Mouse (Mus musculus): ENCODE results near the gene Szrd1.
A peak's percentile ranks its signal among the peaks of the same experiment; 100 is the strongest.

Szrd1 gene

DNA sequence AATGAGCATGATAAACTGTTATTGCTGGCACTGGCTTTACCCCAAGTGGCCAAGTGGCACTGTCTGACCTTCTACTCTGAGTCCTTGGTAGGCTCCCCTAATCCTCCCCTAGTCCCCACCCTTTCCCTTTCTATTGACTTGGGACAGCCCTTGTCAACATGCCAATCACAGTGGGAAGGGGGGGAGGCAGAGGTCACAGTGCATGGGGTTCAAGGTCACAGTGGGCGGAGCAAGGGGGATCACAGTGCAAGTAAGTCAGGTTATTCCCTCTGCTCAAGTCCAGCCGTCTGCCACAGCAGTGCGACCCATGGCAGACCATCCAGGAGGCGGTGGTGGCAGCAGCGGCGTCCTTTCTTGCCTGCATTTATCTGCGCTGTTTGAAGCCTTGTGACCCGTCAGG is 24.2 kb downstream of the Szrd1 start:
- DNase-seq (ENCODE audit: low spot score in 2 of 2) = no peak

DNA sequence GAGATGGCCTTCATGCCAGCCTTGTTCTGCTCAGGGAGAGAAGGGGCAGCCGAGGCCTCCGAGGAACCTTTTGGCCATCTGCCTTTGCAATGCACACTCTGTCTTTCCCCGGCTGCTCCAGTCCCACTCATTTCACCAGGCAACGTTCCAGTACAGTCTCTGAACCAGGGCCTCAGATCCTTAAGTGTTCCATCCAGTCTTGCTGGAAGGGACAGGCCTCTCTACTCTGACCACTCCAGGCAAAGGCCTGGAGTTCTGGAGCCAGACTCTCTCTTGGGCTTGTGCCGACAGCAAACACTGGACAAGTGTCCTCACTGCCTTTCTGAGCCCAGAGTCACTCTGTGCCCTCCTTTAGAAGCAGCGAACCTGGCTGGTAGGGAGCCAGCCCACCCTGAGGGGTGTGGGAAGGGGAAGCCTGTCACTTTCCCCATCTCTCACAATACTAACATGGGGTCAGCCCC is 25.0 kb downstream of the Szrd1 start:
- DNase-seq (ENCODE audit: low spot score in 2 of 2) = no peak

DNA sequence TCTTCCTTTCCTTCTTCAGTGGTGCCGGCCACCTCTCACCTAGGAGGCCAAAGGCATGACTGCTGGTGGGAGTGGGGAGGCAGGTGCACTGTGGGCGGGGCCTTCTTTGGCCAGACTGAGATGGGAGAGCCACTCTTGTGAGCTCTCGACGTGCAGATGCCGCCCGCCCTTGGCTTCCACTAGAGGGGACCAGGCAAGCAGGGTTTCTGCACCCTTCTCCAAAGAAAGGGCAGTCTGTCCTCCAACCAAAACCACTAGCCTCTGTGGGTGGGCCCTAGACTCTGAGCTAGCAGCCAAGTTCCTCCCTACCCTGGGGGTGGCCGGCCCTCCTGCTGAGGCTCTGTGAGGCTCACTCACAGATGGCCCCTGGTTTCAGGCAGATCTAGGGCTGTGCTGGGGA is 25.7 kb downstream of the Szrd1 start:
- no peak for DNase-seq (ENCODE audit: low spot score in 2 of 2)

DNA sequence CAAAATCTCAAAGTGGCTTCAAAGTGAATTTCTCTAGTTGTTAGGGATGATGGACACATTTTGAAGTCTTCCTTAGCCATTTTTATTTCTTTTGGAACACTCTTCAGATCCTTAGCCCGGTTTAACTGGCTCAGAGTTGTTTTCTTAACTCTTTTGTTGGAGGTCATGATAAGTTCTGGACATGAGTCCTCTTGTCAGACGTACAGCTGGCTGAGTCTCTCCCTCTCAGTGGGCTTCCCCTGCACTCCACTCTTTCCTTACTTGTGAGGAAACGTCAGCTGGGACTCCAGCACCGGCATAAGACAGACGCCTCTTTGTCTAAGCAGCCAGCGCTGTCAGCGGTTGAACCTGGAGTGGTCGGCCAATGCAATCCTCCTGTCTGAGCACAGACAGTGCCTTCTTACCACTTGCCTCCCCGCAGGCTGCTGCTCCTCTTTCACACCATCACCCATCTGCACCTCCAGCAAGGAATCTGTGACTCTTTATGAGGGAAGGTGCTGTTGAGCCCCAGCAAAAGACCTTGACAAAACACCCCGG is 31.3 kb downstream of the Szrd1 start:
- no peak for DNase-seq (ENCODE audit: low spot score in 2 of 2)

DNA sequence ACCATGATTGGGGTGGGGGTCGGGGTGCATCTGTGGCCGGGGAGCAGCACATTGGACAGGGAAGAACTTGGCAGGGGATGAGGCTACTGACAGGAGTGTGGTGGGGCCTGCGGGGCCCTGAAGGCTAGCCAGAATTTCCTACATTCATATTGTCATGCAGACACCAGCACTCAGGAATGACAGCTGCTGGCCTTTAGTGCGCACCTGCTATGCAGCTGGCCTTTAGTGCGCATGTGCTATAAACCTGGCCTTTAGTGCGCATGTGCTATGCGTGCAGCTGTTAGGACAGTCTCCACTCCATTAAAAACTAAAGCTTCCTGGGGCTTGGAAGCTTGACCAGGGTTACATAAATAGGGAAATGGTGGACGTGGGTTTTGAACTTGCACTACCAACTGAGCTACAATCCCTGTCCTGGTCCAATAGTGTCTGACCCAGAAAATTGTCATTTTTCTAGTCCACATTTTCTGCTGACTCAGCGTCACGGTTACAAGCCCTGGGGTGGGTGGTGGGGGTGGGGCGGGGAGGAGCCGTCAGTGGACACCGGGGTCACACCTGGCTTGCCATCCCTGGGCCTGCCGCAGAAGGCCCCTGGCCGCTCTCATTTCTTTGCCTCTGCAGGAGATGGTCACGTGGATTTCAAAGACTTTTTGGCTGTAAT is 32.9 kb downstream of the Szrd1 start:
- DNase-seq (ENCODE audit: low spot score in 2 of 2) = no peak

DNA sequence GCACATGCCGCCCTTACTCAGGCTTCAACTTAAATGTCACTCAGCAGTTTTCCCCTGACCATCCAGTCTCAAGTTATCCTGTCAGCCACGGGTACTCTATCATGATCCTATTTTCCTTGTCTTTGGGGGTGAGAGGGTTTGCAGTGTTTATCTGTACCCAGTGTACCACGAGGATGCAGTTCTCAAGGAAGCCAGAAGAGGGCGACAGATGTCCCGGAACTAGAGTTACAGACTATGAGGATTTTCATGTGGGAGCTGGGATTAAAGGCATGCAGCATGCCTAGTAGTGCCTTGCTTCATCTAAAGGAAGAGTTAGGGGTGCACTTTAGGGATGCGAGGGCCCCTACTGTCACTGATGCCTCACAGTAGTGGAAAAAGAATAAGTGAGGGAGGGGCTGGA is 37.7 kb downstream of the Szrd1 start:
- DNase-seq (ENCODE audit: low spot score in 2 of 2) = no peak

DNA sequence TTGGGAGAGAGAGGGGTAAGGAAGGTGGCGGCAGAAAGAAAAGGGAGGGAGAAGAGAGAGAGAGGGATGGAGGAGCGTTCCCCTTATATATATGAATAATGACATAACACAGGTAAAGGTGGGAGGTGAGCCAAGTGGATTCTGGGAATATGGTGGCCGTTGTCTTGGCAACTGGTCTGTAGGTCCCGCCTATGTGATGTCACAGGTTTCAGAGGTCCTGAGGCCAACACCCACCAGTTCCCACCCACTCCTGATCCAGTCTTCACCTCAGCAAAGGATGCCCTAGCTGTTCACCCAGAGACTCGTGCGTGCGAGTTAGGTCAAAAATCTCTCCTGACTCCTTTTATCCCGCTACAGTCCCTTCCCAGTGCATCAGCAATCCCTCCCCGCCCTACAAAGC is 38.3 kb downstream of the Szrd1 start:
- no peak for DNase-seq (ENCODE audit: low spot score in 2 of 2)

DNA sequence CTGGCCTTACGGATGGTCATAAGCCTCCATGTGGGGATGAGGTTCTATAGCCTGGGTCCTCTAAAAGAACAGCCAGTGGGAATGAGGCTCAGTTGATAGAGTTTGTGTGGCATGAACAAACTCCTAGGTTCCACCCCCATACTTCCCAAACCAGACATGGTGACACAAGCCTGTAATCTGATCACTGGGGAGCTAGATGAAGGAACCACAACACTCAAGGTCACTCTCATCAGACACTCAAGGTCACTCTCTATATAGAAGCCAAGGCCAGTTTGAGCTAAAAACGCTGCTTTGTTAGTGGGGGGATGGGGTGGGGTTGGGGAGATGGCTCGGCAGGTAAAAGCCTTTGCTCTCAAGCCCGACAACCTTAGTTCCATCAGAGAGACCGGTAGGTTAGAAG is 39.6 kb downstream of the Szrd1 start:
- no peak for DNase-seq (ENCODE audit: low spot score in 2 of 2)

DNA sequence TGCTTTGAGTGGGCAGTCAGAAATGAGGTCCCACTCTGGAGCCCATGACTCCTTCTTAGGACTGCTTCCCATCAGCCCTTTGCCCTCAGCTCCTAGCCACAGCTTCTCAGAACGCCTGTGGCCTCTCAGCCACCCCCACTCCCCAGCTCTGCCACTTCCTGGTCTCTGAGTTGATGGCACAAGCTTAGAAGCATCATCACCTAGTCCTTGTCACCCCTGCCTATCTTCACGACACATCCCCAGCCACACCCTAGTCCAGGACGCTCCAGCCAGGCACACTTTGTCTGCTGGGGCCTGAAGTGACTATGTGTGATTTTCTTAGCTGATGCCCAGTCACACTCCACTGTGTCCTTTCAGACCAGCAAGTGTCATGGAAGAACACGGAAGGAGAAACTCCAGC is 40.6 kb downstream of the Szrd1 start:
- no peak for DNase-seq (ENCODE audit: low spot score in 2 of 2)

DNA sequence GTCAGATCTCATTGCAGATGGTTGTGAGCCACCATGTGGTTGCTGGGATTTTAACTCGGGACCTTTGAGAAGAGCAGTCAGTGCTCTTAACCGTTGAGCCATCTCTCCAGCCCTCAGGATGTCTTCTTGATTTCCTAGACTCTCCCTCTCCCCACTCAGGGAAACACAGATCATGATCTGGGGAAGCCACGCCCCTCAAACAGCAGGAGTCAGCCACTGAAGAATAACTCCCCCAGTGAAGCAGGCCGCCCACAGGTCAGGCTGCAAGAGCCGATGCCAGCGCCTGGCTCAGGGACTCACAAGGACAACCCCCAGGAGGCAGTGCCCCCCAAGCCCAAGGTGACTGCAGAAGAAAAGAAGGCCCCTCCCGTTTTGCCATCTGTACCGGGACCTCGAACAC is 42.9 kb downstream of the Szrd1 start:
- no peak for DNase-seq (ENCODE audit: low spot score in 2 of 2)

DNA sequence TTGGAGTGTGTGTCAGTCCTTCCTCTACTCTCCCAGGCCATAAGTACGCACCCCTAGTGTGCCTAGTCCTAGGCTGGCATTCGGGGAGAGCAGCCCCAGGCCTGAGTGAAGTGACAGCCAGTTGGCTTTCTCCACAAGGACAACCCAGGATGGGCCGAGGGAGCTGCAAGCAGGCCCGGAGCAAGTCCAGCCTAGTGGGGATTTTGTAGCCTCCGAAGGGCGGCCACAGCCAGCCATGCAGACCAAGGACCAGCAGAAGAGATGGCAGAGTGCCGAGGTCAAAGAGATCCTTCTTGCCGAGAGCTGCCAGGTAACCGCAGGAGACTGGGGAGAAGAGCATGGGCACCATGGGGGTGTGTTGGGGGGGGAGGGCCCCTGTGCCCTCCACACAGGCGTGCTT is 44.6 kb downstream of the Szrd1 start:
- DNase-seq (ENCODE audit: low spot score in 2 of 2) = no peak

DNA sequence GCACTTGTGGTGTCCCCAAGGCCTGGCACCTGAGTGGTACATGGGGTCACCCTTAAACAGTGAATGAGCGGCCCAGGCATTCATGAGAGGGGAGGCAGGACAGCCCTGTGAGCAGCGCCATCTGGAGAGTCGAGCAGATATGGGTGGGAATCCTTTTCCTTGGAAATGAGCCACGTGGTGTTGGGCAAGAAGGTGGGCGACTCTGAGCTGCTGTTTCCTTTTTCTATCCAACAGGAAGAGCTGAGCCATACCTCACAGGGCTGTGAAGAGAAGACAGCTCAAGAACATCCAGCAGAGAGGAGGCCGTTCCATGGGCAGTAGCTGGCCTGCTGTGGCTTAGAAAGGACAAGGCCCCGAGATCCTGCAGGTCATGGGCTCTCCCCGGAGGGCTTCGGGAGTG is 50.9 kb downstream of the Szrd1 start:
- no peak for DNase-seq (ENCODE audit: low spot score in 2 of 2)

DNA sequence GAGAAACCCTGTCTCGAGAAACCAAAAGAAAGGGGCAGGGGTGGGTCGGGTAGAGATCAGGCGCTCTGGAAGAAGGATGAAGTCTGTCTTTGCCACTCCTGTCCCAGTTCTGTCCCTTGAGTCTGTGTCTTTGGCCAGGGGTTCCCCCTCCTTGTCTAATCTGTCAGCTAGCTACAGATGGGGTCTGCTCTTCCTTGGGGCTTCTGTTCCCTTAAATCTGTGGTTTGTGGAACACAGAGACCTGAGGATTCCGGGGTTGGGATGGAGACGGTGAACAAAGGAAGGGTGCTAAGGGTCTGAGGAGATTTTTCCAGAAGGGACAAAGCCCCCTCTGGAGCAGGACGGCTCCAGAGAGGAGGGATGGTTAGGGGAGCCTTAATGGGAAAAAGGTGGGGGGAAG is 51.5 kb downstream of the Szrd1 start, which contains the start of gene Spata21:
Spata21 (plus strand) TSS at position 301 of the 400 bp plus-strand sequence.
- no peak for DNase-seq (ENCODE audit: low spot score in 2 of 2)

DNA sequence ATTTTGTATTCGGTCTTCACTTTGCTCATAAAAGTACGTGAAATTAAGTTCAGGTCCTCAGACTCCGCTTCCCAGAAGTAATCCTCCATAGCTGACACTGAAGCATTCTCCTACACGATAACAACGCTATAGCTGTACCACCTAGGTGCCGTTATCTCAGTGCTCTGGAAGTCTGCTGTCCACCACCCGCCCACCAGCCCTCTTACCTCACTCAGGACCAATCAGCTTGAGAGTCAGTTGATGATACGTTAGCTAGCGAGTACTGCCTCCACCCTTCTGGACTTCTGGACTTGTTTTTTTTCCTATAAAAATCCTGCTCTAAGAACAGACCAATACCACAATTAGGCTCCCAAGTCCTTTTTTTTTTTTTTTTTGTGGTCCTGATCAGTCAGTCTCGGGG is 52.7 kb downstream of the Szrd1 start:
- DNase-seq (ENCODE audit: low spot score in 2 of 2) = no peak

DNA sequence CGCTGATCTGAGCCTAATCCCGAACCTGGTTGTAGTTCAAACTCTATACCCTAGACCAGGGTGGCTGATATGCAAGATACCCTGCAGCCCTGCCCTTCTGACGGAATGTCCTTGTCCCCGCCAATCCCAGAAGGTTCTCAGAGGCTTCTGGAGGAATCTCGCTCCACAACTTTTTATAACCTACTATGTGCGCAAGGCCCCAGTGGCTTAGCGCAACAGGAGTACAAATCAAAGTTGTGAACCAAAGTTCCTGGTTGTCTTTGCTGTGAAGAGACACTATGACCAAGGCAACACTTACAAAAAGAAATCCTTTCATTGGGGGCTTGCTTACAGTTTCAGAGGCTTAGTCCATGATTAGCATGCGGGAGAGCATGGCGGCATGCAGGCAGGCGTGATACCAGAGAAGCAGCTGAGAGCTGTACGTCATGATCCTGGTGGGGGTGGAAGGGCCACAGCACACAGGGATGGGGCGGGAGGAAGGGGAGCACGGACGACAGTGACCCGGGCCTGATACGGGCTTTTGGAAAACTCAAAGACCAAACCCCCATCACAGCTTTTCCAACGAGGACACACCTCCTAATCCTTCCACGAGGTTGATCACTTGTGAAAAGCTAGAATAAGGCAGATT is 61.0 kb downstream of the Szrd1 start:
- no peak for DNase-seq (ENCODE audit: low spot score in 2 of 2)

DNA sequence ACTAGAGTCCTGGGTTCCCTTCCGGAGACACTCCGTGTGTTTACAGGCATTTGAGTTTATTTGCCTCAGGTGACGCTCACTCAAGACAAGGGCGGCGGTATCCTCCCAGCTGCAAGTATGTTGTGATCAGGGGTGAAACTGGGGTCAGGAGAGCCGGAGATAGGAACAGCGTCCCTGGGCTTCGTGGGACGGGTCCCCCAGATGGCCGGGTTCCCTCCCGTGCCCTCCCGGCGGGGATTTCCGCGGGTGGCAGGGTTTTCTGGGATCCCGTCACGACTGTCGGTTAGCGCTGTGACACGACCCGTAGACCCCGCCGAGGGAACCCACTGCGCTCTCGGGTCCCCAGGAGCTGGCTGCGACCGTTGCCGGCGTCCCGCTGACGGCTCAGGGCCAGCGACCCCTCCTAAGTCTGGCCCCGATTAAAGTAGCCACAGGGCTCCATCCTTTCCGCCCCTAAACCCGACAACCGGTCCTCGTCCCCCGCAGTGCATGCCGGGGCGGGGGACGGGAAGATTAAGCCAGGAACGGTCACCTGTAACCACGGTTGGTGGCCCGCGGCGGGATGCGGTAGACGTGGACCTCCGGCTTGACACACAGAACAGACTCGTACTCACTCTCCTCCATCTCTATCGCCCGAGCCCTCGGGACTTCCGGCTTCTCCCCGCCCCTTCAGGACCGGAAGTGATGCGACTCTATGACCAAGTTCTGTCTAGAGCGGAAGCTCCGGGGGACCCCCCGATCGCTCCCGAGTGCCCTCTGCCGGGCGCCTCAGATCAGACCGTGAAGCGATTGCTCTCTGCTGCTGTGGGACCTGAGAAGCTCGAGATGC is 61.7 kb downstream of the Szrd1 start, which contains the start of gene Necap2:
Necap2 (minus strand) TSS at position 677 of the 829 bp plus-strand sequence.
- DNase-seq (ENCODE audit: low spot score in 2 of 2) = peak; percentile 93 to 95

DNA sequence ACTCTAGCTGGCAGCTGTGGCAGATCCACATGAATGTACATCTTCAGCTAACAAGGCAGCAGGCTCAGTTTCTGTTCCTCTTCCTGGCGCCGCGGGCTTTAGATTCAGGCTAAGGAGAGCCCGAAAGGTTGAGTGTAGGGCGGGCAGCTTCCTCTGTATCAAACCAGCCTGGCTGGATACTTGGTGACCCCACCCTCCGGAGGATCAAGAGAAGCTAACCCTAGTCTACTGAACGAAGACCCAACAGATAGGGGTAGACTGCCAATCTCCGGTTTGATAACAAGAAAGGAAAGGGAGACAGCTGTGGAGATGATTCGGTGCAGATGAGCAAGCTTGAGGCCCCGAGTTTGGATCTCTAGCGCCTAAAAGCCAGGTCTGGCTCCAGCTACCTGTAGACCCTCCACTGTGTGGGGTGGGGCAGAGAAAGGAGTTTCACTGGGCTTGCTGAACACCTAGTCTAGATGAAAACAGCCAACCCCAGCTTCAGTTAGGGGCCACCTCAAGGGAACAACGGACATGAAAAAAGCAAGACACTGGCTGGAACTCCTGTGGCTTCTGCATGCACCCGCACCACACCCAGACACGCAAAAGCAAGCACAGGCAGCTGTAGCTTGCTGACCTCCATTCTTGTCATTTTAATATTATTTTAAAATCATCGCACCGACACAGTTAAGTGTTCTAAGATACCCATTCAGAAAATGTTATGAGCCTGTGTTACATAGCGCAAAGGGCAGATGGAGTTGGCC is 62.6 kb downstream of the Szrd1 start:
- peak; percentile 83 to 86 for DNase-seq (ENCODE audit: low spot score in 2 of 2)

DNA sequence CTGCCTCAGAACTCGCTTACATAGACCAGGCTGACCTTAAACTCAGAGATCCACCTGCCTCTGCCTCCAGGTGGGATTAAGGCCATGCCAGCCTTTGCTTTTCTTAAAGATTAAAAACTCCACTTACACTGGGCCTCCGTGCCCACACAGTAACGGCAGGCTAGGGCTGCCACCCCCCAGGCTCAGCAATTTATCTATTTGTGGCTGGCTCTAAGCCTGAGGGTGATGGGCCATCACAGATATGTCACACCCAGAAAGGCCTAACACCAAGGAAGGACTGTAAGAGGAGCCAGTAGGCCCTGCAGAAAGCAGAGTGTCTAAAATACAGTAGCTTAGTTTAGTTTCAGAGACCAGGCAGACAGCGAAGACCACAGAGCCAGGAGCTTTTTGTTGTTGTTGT is 65.5 kb downstream of the Szrd1 start:
- DNase-seq (ENCODE audit: low spot score in 2 of 2) = no peak

DNA sequence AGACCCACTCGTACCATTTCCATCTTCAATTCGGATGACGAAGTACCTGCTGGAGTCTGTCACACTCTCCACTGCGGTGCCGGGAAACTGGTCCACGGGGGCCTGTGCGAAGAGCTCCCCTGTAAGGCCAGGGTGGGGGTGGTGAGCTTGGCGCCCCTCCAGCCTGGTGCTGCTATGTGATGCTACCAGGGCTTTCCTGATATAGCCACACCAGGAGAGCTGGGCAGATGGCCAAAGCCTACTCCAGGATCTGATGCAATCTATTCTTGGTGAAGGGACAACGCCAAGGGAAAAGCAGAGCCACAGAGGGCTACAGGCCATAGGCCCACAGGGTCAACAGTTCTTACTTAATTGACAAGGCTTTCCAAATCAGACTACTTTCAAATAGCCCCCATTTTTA is 65.9 kb downstream of the Szrd1 start:
- no peak for DNase-seq (ENCODE audit: low spot score in 2 of 2)

DNA sequence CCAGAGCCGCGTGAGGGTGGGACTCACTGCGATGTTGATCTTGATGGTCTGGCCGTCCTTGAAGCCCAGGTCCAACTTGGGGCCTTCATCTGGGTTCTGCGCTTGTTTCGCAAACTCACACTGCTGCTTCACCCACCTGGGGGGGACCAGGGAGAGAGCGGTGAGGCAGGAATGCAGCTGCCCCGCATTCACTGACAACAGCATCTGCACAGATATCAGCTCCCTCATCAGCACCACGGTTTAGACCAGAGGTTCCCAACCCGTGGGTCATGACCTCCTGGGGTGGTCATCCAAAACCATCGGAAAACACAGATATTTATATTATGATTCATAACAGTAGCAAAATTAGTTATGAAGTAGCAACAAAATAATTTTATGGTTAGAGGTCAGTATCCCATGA is 67.1 kb downstream of the Szrd1 start:
- no peak for DNase-seq (ENCODE audit: low spot score in 2 of 2)

DNA sequence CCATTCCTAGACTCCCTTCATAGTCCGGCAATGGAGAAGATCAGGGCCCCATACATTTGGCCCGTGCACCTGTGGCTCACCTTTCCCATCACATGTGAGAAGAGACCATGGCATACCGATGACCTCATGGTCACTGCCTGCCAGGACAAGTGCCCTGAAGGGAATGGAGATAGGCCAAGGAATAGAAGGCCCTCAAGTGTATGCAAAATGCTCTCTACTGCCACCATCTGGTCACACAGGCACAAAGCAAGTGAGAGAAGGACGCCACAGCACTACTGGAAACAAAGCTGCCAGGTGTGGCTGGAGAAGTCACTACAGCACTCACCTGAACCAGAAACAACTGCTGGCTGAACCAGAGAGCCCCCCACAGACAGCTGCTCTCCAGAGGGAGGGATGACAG is 69.8 kb downstream of the Szrd1 start:
- peak; percentile 28 to 48 for DNase-seq (ENCODE audit: low spot score in 2 of 2)

DNA sequence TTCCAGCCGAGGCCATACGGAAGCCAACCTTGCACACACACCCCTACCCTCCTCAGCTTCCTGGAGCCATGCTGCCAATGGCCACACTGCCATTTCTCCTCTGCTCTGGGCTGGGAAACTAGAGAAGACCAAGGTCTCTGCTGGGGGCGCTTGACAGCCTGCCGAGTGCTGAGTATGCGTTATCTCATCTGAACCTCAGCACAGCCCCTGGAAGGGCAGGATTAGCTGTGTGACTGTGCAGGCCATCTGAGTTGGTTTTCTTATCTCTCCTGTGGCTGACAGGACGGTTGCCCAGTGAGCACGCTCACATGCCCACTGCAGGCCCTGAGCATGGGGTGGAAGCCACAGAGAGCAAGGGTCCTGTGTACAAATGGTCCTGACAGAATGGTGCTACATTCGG is 70.9 kb downstream of the Szrd1 start:
- peak in 1 of 2 experiments; percentile 16 for DNase-seq (ENCODE audit: low spot score in 2 of 2)

Measured in spleen, postnatal 36 days (tissue).